Mouse (Mus musculus) hindbrain, embryonic 13.5 days (tissue): Measurements from ENCODE around the gene Tmem189. TPM values are rescaled to one million over a fixed set of nuclear protein-coding genes. Genes with fewer than 3 reads are reported as not detected.
A peak's percentile ranks its signal among the peaks of the same experiment; 100 is the strongest.

Source experiments
- ATAC-seq: fragments of 200-750 bp; cut with Nextera tagmentation; 2 replicates; pipeline ENCODE4 v1.8.0; 2017; ENCODE audit warnings: moderate TSS enrichment; ENCODE audit not compliant: low FRiP score
- H3K27ac ChIP-seq: fragments of 300-500 bp; sonication (generic); 2 replicates; pipeline ENCODE4 v1.5.1; 2015; ENCODE audit warnings: inconsistent platforms, mild to moderate bottlenecking, moderate library complexity
- H3K27me3 ChIP-seq: fragments of 300-500 bp; sonication (generic); 2 replicates; pipeline ENCODE4 v1.6.1; 2015; ENCODE audit warnings: mild to moderate bottlenecking, inconsistent platforms
- H3K36me3 ChIP-seq: fragments of 300-500 bp; sonication (generic); 2 replicates; pipeline ENCODE4 v1.6.1; 2015; ENCODE audit warnings: mild to moderate bottlenecking, inconsistent platforms
- H3K4me1 ChIP-seq: fragments of 300-500 bp; sonication (generic); replicated peaks from 2 replicates; pipeline ENCODE4 v1.6.1; 2015; ENCODE audit warnings: inconsistent platforms
- H3K4me2 ChIP-seq: fragments of 300-500 bp; sonication (generic); 2 replicates; pipeline ENCODE4 v1.6.1; 2015; ENCODE audit warnings: inconsistent platforms, mild to moderate bottlenecking, moderate library complexity
- H3K4me3 ChIP-seq: fragments of 300-500 bp; sonication (generic); 2 replicates; pipeline ENCODE4 v1.5.1; 2015; ENCODE audit warnings: mild to moderate bottlenecking, inconsistent platforms
- H3K9ac ChIP-seq: fragments of 300-500 bp; sonication (generic); 2 replicates; pipeline ENCODE4 v1.6.1; 2015; ENCODE audit warnings: mild to moderate bottlenecking, inconsistent platforms
- H3K9me3 ChIP-seq: fragments of 300-500 bp; sonication (generic); 2 replicates; pipeline ENCODE4 v1.6.1; 2016; ENCODE audit warnings: inconsistent platforms
- WGBS: fragments of 180-500 bp; shearing (Covaris S2); methylation state at CpG from one replicate; pipeline ENCODE4 v1.1.7; 2015; 5-methylcytosine and 5-hydroxymethylcytosine counted together
- polyA plus RNA-seq: library from polyadenylated mRNA; unstranded; fragments of >200 nt; fragmentation: Nextera tagmentation; extraction: Ambion mirVana; gene quantifications from 2 replicates; pipeline ENCODE4 v1.2.1, GENCODE M21; 2015

Tmem189 gene
- polyA plus RNA-seq, 1 experiment from 2014 or later = 33.5 TPM

GRCm38 (mm10) chr2:167634338-167634770 lies 55.3 kb downstream of the Tmem189 start:
- peak overlapping the region; percentile 58; the same call in 1 of the 2 replicates for H3K9ac ChIP-seq
- ATAC-seq = peak; percentile 56
- under 1% methylated on average over 15 of the region's 15 CpGs for WGBS

GRCm38 (mm10) chr2:167633537-167633872 lies 56.1 kb downstream of the Tmem189 start:
- H3K9me3 ChIP-seq = no peaks in the 10 kb centered on the region
- peaks cover 49% of the 10 kb centered on the region for H3K4me1 ChIP-seq
- H3K27me3 ChIP-seq = no peaks in the 10 kb centered on the region
- ATAC-seq = no peak
- 92% methylated on average over 6 of the region's 6 CpGs for WGBS
- H3K27ac ChIP-seq = no peak overlapping the region
- H3K4me2 ChIP-seq = no peak overlapping the region
- no peak overlapping the region for H3K9ac ChIP-seq
- H3K4me3 ChIP-seq = no peak overlapping the region
- H3K36me3 ChIP-seq = peaks cover 3% of the 10 kb centered on the region; the same call in 1 of the 2 replicates

More at GRCm38 (mm10) chr2:167634338-167634770, 55.3 kb downstream of the Tmem189 start:
- H3K4me2 ChIP-seq = peak overlapping the region; percentile 51
- H3K4me3 ChIP-seq = peak overlapping the region; percentile 29
- peaks cover 41% of the 10 kb centered on the region for H3K4me1 ChIP-seq
- no peaks in the 10 kb centered on the region for H3K36me3 ChIP-seq
- no peaks in the 10 kb centered on the region for H3K9me3 ChIP-seq
- H3K27me3 ChIP-seq = no peaks in the 10 kb centered on the region
- peak overlapping the region; percentile 85 for H3K27ac ChIP-seq

GRCm38 (mm10) chr2:167632731-167633536 lies 56.7 kb downstream of the Tmem189 start:
- Histone ChIP-seq H3K36me3 (peaks cover 8% of the 10 kb centered on the region), H3K4me2 (peak overlapping the region; percentile 93), H3K4me1 (peaks cover 54% of the 10 kb centered on the region), H3K27ac (peak overlapping the region; percentile 92), H3K4me3 (peak overlapping the region; percentile 87), H3K27me3 (no peaks in the 10 kb centered on the region), H3K9ac (peak overlapping the region; percentile 72), H3K9me3 (no peaks in the 10 kb centered on the region)
- 83% methylated on average over 12 of the region's 12 CpGs for WGBS
- no peak for ATAC-seq

DNA sequence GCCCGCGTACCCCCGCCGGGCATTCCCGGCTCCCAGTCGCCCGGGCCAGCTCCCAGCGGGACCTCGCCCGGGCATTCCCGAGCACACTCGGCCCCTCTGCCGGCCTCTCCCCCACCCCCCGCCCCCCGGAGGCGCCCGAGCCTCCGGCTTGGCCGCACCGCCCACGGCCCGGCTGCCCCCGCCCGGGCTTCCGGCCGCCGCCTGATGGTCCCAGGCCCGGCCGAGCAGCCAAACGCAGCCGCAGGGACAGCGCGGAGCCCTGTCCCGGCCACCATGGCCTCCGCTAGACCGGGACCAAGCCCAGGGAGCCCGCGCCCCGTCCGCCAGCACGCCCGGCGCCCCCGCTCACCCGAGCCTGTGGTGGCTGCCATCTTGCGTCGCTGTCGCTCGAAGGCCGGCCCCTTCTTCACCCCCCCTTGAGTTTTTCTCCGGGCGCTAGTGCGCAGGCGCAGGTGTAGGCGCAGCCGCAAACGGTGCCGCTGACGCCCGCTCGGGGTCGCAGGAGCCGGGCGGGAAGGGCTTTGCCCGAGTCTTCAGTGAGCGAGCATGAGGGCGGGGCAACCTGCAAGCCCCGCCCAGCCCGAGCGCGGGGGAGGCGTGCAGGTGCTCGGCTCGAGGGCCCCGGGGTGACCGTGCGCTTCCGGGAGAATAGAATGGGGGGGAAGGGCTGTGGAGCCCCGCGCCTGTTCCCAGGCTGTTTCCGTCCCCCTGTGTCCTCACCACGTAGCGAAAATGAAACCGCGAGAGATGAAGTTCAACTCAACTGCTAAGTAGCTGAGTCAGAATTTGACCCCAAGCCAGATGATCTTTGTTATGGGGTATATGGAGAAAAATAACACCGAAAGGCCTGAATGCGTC lies 57.8 kb downstream of the Tmem189 start, which contains the start of gene Ube2v1:
Ube2v1 (minus strand) TSS at position 505 of the 858 bp plus-strand sequence.
- Histone ChIP-seq H3K4me1 (peaks cover 65% of the 10 kb centered on the region), H3K9ac (peak within 1 kb of the TSS; percentile 90)
- peak; percentile 79 for ATAC-seq

DNA sequence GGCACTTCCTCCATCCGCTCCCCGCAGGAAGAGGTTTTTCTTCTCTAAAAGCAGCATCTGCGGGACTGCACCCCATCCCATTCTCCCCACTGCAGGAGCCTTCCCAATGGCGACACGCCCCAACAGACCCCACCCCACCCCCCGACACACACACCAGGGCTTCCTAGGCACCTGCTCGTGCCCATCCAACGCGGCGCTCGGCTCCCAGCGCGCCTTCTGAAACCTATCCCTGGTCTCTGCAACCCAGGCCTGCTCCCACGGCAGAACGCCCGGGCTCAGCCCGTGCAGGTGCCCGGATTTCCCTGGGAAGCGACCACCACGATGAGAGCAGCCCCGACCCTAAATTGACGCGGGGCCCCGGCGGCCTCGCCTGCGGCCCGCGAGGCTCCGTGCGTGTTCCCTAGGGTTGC lies 58.4 kb downstream of the Tmem189 start:
- ATAC-seq = peak; percentile 31; the same call in 1 of the 2 replicates
- WGBS = under 1% methylated on average over 31 of the region's 31 CpGs

More for the DNA sequence above, 57.8 kb downstream of the Tmem189 start, which contains the start of gene Ube2v1:
- Histone ChIP-seq H3K36me3 (peaks cover 16% of the 10 kb centered on the region), H3K27me3 (no peaks in the 10 kb centered on the region), H3K27ac (peak within 1 kb of the TSS; percentile 92), H3K4me2 (peak within 1 kb of the TSS; percentile 93), H3K9me3 (no peaks in the 10 kb centered on the region), H3K4me3 (peak within 1 kb of the TSS; percentile 87)
- WGBS = under 1% methylated on average over 73 of the region's 87 CpGs

GRCm38 (mm10) chr2:167630421-167630820 lies 59.2 kb downstream of the Tmem189 start:
- no peaks in the 10 kb centered on the region for H3K27me3 ChIP-seq
- H3K36me3 ChIP-seq = peaks cover 16% of the 10 kb centered on the region
- peak overlapping the region; percentile 90 for H3K9ac ChIP-seq
- peak overlapping the region; percentile 87 for H3K4me3 ChIP-seq
- peak overlapping the region; percentile 93 for H3K4me2 ChIP-seq
- H3K4me1 ChIP-seq = peaks cover 74% of the 10 kb centered on the region
- 86% methylated on average over 5 of the region's 5 CpGs for WGBS
- ATAC-seq = no peak
- peak overlapping the region; percentile 92; the same call in 1 of the 2 replicates for H3K27ac ChIP-seq
- no peaks in the 10 kb centered on the region for H3K9me3 ChIP-seq

More for the DNA sequence above, 58.4 kb downstream of the Tmem189 start:
- H3K27me3 ChIP-seq = no peaks in the 10 kb centered on the region
- H3K9me3 ChIP-seq = no peaks in the 10 kb centered on the region
- H3K4me2 ChIP-seq = peak overlapping the region; percentile 93
- peak overlapping the region; percentile 87 for H3K4me3 ChIP-seq
- peaks cover 16% of the 10 kb centered on the region for H3K36me3 ChIP-seq
- peaks cover 67% of the 10 kb centered on the region for H3K4me1 ChIP-seq
- H3K27ac ChIP-seq = peak overlapping the region; percentile 92
- H3K9ac ChIP-seq = peak overlapping the region; percentile 90

DNA sequence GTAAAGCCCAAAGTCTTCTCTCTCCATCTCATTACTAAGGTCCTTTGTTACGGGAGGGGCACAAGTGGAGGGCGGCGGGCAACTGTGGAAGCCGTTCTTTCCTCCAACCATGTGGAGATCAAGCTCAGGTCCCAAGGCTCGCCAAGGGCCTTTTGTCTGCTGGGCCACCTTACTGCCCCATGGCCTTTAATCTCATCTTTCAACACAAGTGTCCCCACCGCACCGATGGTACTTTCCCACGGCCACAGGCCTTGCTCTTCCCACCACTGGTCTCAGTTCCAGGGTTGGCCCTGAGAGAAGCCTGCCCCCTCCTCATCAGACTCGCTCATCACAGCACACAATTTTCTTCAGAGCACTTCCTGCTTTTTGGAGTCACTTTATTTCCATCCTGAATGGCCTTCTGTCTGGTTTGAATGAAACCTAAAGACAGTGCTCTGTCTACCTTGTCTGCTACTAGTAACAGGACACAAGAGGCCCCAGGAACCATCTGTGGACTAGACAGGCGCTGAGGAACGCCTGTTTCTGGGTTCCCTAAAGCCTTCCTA lies 59.9 kb downstream of the Tmem189 start:
- peak overlapping the region; percentile 90 for H3K9ac ChIP-seq

GRCm38 (mm10) chr2:167628872-167629271 lies 60.8 kb downstream of the Tmem189 start:
- H3K27ac ChIP-seq = peak overlapping the region; percentile 4; the same call in 1 of the 2 replicates
- no peak overlapping the region; the same call in 1 of the 2 replicates for H3K4me2 ChIP-seq
- H3K27me3 ChIP-seq = no peaks in the 10 kb centered on the region
- H3K9ac ChIP-seq = peak overlapping the region; percentile 90; the same call in 1 of the 2 replicates
- no peaks in the 10 kb centered on the region for H3K9me3 ChIP-seq
- no peak for ATAC-seq
- peaks cover 73% of the 10 kb centered on the region for H3K4me1 ChIP-seq
- H3K4me3 ChIP-seq = no peak overlapping the region
- H3K36me3 ChIP-seq = peaks cover 16% of the 10 kb centered on the region
- 53% methylated on average over 4 of the region's 4 CpGs for WGBS

More for the DNA sequence above, 59.9 kb downstream of the Tmem189 start:
- H3K4me3 ChIP-seq = peak overlapping the region; percentile 87
- peaks cover 79% of the 10 kb centered on the region for H3K4me1 ChIP-seq
- H3K27me3 ChIP-seq = no peaks in the 10 kb centered on the region
- peak overlapping the region; percentile 93 for H3K4me2 ChIP-seq
- H3K36me3 ChIP-seq = peaks cover 16% of the 10 kb centered on the region
- no peaks in the 10 kb centered on the region for H3K9me3 ChIP-seq
- ATAC-seq = no peak
- H3K27ac ChIP-seq = peak overlapping the region; percentile 4; the same call in 1 of the 2 replicates
- 74% methylated on average over 11 of the region's 11 CpGs for WGBS

GRCm38 (mm10) chr2:167627019-167627418 lies 62.6 kb downstream of the Tmem189 start:
- Histone ChIP-seq H3K4me1 (peaks cover 62% of the 10 kb centered on the region), H3K27ac (no peak overlapping the region), H3K4me3 (no peak overlapping the region), H3K36me3 (peaks cover 16% of the 10 kb centered on the region), H3K9ac (no peak overlapping the region), H3K9me3 (no peaks in the 10 kb centered on the region), H3K4me2 (no peak overlapping the region), H3K27me3 (no peaks in the 10 kb centered on the region)
- 83% methylated on average over 7 of the region's 7 CpGs for WGBS
- no peak for ATAC-seq

- H3K36me3 ChIP-seq = peaks cover 16% of the 10 kb centered on the region
- no peaks in the 10 kb centered on the region for H3K27me3 ChIP-seq
- 0 out of 2 replicates have a peak overlapping the region, but pooled peaks have one; percentile 1 for H3K27ac ChIP-seq
- no peak overlapping the region for H3K4me2 ChIP-seq
- 44% methylated on average over 2 of the region's 2 CpGs for WGBS
- no peak overlapping the region for H3K9ac ChIP-seq
- no peak overlapping the region for H3K4me3 ChIP-seq
- no peak for ATAC-seq
- no peaks in the 10 kb centered on the region for H3K9me3 ChIP-seq
- peaks cover 68% of the 10 kb centered on the region for H3K4me1 ChIP-seq
Observed at GRCm38 (mm10) chr2:167625670-167626069, 64.0 kb downstream of the Tmem189 start.

GRCm38 (mm10) chr2:167624368-167625075 lies 65.1 kb downstream of the Tmem189 start:
- Histone ChIP-seq H3K4me3 (no peak overlapping the region), H3K9ac (no peak overlapping the region), H3K9me3 (no peaks in the 10 kb centered on the region), H3K27me3 (no peaks in the 10 kb centered on the region), H3K27ac (no peak overlapping the region), H3K4me2 (no peak overlapping the region), H3K4me1 (peaks cover 57% of the 10 kb centered on the region), H3K36me3 (peaks cover 16% of the 10 kb centered on the region)
- no peak for ATAC-seq
- 95% methylated on average over 5 of the region's 6 CpGs for WGBS
